Mouse (Mus musculus): ENCODE data around the gene Gosr2. TPM values are rescaled to one million over a fixed set of nuclear protein-coding genes. Genes with fewer than 3 reads are reported as not detected.

Gene Gosr2
- polyA plus RNA-seq, 1 experiment from 2014 or later = 75.1 TPM

GRCm38 (mm10) chr11:103643211-103643610 is 54.5 kb downstream of the Gosr2 start:
- no peak overlapping the region for H3K27ac ChIP-seq (ENCODE audit: low read length)
- no peak overlapping the region for H3K4me2 ChIP-seq (ENCODE audit: low read depth, low read length)
- no peak for ATAC-seq (ENCODE audit: insufficient read depth, low FRiP score)
- 71% methylated on average over 9 of the region's 9 CpGs for WGBS
- H3K36me3 ChIP-seq (ENCODE audit: control insufficient read depth, insufficient read depth, low read length) = no peaks in the 10 kb centered on the region
- H3K27me3 ChIP-seq (ENCODE audit: control insufficient read depth, insufficient read depth, low read length) = peaks cover 28% of the 10 kb centered on the region
- H3K9ac ChIP-seq (ENCODE audit: low read length) = no peak overlapping the region
- H3K9me3 ChIP-seq (replicated peaks; ENCODE audit: control insufficient read depth, low read length) = no peaks in the 10 kb centered on the region
- H3K4me3 ChIP-seq (replicated peaks; ENCODE audit: low read length) = no peak overlapping the region
- H3K4me1 ChIP-seq (ENCODE audit: control insufficient read depth, insufficient read depth, low read length) = no peaks in the 10 kb centered on the region

DNA sequence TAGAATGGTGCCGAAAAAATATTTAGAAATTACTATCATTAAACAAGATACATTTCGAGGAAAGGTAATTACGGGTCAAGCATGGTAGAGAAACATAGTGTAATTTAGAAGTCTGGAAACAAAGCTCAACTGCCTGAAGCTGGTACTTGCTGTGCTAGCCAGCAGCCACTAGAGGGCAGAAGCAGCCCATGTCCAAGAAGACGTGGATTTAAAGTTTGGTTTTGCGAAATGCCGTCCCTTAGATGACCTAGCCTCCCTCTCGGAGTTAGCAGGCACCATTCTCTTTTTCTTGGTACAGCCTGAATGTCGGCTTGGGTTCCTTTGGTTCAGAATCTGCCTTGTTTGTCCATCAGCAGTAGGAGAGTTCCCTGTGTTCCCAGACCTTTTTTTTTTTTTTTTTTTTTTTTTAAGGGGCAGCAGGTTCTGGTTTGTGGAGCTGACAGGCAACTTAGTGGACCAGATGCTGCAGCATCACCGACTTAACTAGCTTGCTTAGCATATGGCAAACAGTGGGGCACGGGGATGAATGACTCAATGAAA is 58.2 kb downstream of the Gosr2 start:
- no peaks in the 10 kb centered on the region for H3K4me1 ChIP-seq (ENCODE audit: control insufficient read depth, insufficient read depth, low read length)
- ATAC-seq (ENCODE audit: insufficient read depth, low FRiP score) = no peak
- WGBS = 3% methylated on average over 10 of the region's 10 CpGs
- H3K4me3 ChIP-seq (replicated peaks; ENCODE audit: low read length) = no peak overlapping the region
- H3K9ac ChIP-seq (ENCODE audit: low read length) = no peak overlapping the region
- H3K27ac ChIP-seq (ENCODE audit: low read length) = no peak overlapping the region
- H3K4me2 ChIP-seq (ENCODE audit: low read depth, low read length) = no peak overlapping the region
- no peaks in the 10 kb centered on the region for H3K9me3 ChIP-seq (replicated peaks; ENCODE audit: control insufficient read depth, low read length)
- no peaks in the 10 kb centered on the region for H3K36me3 ChIP-seq (ENCODE audit: control insufficient read depth, insufficient read depth, low read length)
- H3K27me3 ChIP-seq (ENCODE audit: control insufficient read depth, insufficient read depth, low read length) = peaks cover 13% of the 10 kb centered on the region

- WGBS = 73% methylated on average over 3 of the region's 3 CpGs
- Histone ChIP-seq H3K27ac (ENCODE audit: low read length) (no peak within 1 kb of the TSS), H3K9me3 (replicated peaks; ENCODE audit: control insufficient read depth, low read length) (no peaks in the 10 kb centered on the region), H3K27me3 (ENCODE audit: control insufficient read depth, insufficient read depth, low read length) (peaks cover 13% of the 10 kb centered on the region), H3K4me2 (ENCODE audit: low read depth, low read length) (no peak within 1 kb of the TSS), H3K4me1 (ENCODE audit: control insufficient read depth, insufficient read depth, low read length) (no peaks in the 10 kb centered on the region), H3K4me3 (replicated peaks; ENCODE audit: low read length) (no peak within 1 kb of the TSS), H3K9ac (ENCODE audit: low read length) (no peak within 1 kb of the TSS), H3K36me3 (ENCODE audit: control insufficient read depth, insufficient read depth, low read length) (no peaks in the 10 kb centered on the region)
- no peak for ATAC-seq (ENCODE audit: insufficient read depth, low FRiP score)
Observed at GRCm38 (mm10) chr11:103638790-103639189, 58.9 kb downstream of the Gosr2 start, which contains the start of gene Lyzl6. TSS of gene Lyzl6 (minus strand) at chr11:103638890.

DNA sequence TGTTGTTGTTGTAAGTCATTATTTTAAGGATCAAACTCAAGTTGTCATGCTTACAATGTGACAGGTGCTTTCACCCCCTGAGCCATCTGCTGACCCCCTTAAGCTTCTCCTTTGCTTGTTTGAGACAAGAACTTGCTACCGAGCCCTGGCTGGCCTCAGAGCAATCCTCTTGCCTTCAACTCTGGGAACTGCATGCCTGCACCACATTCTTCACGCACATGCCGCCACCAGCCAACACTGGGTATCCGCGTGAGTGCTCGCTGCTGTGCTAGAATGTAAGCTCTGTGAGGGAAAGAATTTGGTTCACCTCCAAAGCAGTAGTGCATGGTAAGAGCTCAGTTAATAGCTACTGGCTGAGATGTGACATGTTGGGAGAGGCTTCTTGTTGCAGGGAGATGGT is 61.4 kb downstream of the Gosr2 start:
- Histone ChIP-seq H3K36me3 (ENCODE audit: control insufficient read depth, insufficient read depth, low read length) (no peaks in the 10 kb centered on the region), H3K9me3 (replicated peaks; ENCODE audit: control insufficient read depth, low read length) (no peaks in the 10 kb centered on the region), H3K4me3 (replicated peaks; ENCODE audit: low read length) (no peak overlapping the region), H3K9ac (ENCODE audit: low read length) (no peak overlapping the region), H3K4me2 (ENCODE audit: low read depth, low read length) (no peak overlapping the region), H3K27ac (ENCODE audit: low read length) (no peak overlapping the region), H3K27me3 (ENCODE audit: control insufficient read depth, insufficient read depth, low read length) (peaks cover 13% of the 10 kb centered on the region), H3K4me1 (ENCODE audit: control insufficient read depth, insufficient read depth, low read length) (no peaks in the 10 kb centered on the region)
- ATAC-seq (ENCODE audit: insufficient read depth, low FRiP score) = no peak
- WGBS = 72% methylated on average over 6 of the region's 6 CpGs

DNA sequence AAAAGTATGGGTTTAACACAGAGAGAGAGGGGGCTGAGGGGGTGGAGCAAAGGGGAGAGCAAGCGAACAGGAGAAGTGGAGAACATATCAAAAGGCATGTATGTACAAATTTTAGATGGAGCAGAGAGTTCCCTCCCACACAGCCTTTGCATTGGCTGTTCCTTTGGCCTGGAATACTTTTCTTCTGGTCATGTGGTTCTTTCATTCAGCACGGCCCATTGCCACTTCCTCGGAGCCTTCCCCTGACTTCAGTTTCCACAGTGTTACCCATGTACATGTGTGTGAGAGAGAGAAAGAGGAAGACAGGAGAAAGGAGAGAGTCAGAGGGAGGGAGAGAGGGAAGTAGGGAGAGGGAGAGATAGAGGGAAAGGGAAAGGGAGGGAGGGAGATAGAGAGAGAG is 62.2 kb downstream of the Gosr2 start:
- Histone ChIP-seq H3K27me3 (ENCODE audit: control insufficient read depth, insufficient read depth, low read length) (peaks cover 11% of the 10 kb centered on the region), H3K9me3 (replicated peaks; ENCODE audit: control insufficient read depth, low read length) (no peaks in the 10 kb centered on the region), H3K27ac (ENCODE audit: low read length) (no peak overlapping the region), H3K4me2 (ENCODE audit: low read depth, low read length) (no peak overlapping the region), H3K4me3 (replicated peaks; ENCODE audit: low read length) (no peak overlapping the region), H3K36me3 (ENCODE audit: control insufficient read depth, insufficient read depth, low read length) (no peaks in the 10 kb centered on the region), H3K9ac (ENCODE audit: low read length) (no peak overlapping the region), H3K4me1 (ENCODE audit: control insufficient read depth, insufficient read depth, low read length) (no peaks in the 10 kb centered on the region)
- ATAC-seq (ENCODE audit: insufficient read depth, low FRiP score) = no peak
- WGBS = 59% methylated on average over 3 of the region's 3 CpGs

DNA sequence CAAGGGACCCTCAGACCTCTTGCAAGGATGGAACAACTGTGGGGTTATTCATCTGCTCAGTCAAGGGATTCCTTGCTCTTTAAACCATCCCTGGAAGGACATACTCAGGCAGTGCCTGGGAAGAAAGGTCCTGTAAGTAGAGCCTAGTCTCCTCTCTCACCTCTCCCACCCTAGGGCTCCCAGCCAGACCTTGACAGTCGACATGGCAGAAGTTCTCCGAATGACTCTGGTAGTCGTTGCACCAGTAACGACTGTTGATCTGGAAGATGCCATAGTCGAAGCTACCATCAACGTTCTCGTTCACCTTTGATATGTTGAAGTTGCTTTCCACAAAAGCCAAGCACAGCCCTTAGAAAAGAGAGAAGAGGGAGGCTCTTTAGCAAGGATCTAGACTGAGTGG is 62.9 kb downstream of the Gosr2 start:
- Histone ChIP-seq H3K27me3 (ENCODE audit: control insufficient read depth, insufficient read depth, low read length) (peaks cover 7% of the 10 kb centered on the region), H3K9ac (ENCODE audit: low read length) (no peak overlapping the region), H3K4me1 (ENCODE audit: control insufficient read depth, insufficient read depth, low read length) (no peaks in the 10 kb centered on the region), H3K36me3 (ENCODE audit: control insufficient read depth, insufficient read depth, low read length) (no peaks in the 10 kb centered on the region), H3K27ac (ENCODE audit: low read length) (no peak overlapping the region), H3K4me3 (replicated peaks; ENCODE audit: low read length) (no peak overlapping the region), H3K9me3 (replicated peaks; ENCODE audit: control insufficient read depth, low read length) (no peaks in the 10 kb centered on the region), H3K4me2 (ENCODE audit: low read depth, low read length) (no peak overlapping the region)
- no peak for ATAC-seq (ENCODE audit: insufficient read depth, low FRiP score)
- 82% methylated on average over 7 of the region's 7 CpGs for WGBS

DNA sequence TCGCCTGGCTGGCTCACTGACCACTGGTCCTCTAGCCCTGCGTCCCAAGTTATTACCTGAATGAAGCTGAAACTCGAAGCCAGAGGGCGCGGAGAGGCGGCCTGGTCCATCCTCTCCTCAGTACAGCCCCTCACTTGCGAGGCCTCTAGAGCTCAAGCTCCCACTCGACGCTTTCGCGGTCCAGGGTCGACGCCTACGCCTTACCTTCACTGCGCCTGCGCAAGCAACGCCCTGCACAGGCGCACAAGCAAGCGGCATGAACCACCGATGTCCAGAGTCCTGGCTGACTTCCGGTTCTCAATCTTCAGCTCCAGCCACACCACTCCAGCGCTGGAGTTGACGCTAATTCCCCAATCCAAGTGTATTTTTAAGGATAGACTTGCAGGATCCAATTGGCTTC is 70.2 kb downstream of the Gosr2 start:
- 78% methylated on average over 23 of the region's 23 CpGs for WGBS
- no peaks in the 10 kb centered on the region for H3K36me3 ChIP-seq (ENCODE audit: control insufficient read depth, insufficient read depth, low read length)
- H3K27me3 ChIP-seq (ENCODE audit: control insufficient read depth, insufficient read depth, low read length) = no peaks in the 10 kb centered on the region
- H3K4me2 ChIP-seq (ENCODE audit: low read depth, low read length) = no peak overlapping the region
- H3K27ac ChIP-seq (ENCODE audit: low read length) = no peak overlapping the region
- H3K4me1 ChIP-seq (ENCODE audit: control insufficient read depth, insufficient read depth, low read length) = no peaks in the 10 kb centered on the region
- no peaks in the 10 kb centered on the region for H3K9me3 ChIP-seq (replicated peaks; ENCODE audit: control insufficient read depth, low read length)
- ATAC-seq (ENCODE audit: insufficient read depth, low FRiP score) = no peak
- no peak overlapping the region for H3K4me3 ChIP-seq (replicated peaks; ENCODE audit: low read length)
- no peak overlapping the region for H3K9ac ChIP-seq (ENCODE audit: low read length)

Other genes with a start within 250 kb of the Gosr2 start
- not detected in 2 replicates for gene Lrrc37a, start 193.3 kb downstream of the Gosr2 start, polyA plus RNA-seq (2015; fragmentation: Nextera tagmentation; extraction: Ambion mirVana)
- not detected in 2 replicates for gene Gm884, start 76.8 kb downstream of the Gosr2 start, polyA plus RNA-seq (2015; fragmentation: Nextera tagmentation; extraction: Ambion mirVana)
- gene Lyzl6, start 59.0 kb downstream of the Gosr2 start, polyA plus RNA-seq (2015; fragmentation: Nextera tagmentation; extraction: Ambion mirVana) = not detected in 2 replicates
- 0.22 TPM in 1 of 2 replicates, not detected in the other for gene Rprml, start 48.3 kb downstream of the Gosr2 start, polyA plus RNA-seq (2015; fragmentation: Nextera tagmentation; extraction: Ambion mirVana)
- 0.05 and 0.06 TPM in 2 replicates for gene Wnt9b, start 51.9 kb upstream of the Gosr2 start, polyA plus RNA-seq (2015; fragmentation: Nextera tagmentation; extraction: Ambion mirVana)
- gene Wnt3, start 76.3 kb upstream of the Gosr2 start, polyA plus RNA-seq (2015; fragmentation: Nextera tagmentation; extraction: Ambion mirVana) = 0.06 and 0.16 TPM in 2 replicates